Mouse (Mus musculus) heart, embryonic 10.5 days (tissue): ENCODE measurements around the gene Ntng2. TPM values are rescaled to one million over a fixed set of nuclear protein-coding genes. Genes with fewer than 3 reads are reported as not detected.

ENCODE experiments used
- DNase-seq: peaks from one replicate; pipeline ENCODE4 v3.0.0-alpha.2; 2017; ENCODE audit warnings: low spot score
- H3K27ac ChIP-seq: fragments of 300-500 bp; sonication (generic); 2 replicates; pipeline ENCODE4 v1.5.1; 2016; ENCODE audit warnings: mild to moderate bottlenecking
- H3K27me3 ChIP-seq: fragments of 300-500 bp; sonication (generic); 2 replicates; pipeline ENCODE4 v1.6.1; 2016; ENCODE audit warnings: mild to moderate bottlenecking; ENCODE audit not compliant: poor library complexity, insufficient read depth, severe bottlenecking
- H3K36me3 ChIP-seq: fragments of 300-500 bp; sonication (generic); 2 replicates; pipeline ENCODE4 v1.6.1; 2016; ENCODE audit warnings: mild to moderate bottlenecking, moderate library complexity
- H3K4me1 ChIP-seq: fragments of 300-500 bp; sonication (generic); 2 replicates; pipeline ENCODE4 v1.6.1; 2016; ENCODE audit warnings: mild to moderate bottlenecking
- H3K4me3 ChIP-seq: fragments of 300-500 bp; sonication (generic); 2 replicates; pipeline ENCODE4 v1.5.1; 2016; ENCODE audit warnings: mild to moderate bottlenecking, moderate library complexity
- H3K9me3 ChIP-seq: fragments of 300-500 bp; sonication (generic); 2 replicates; pipeline ENCODE4 v1.6.1; 2016; ENCODE audit warnings: mild to moderate bottlenecking, moderate library complexity
- WGBS: fragments of 180-500 bp; shearing (Covaris S2); methylation state at CpG from one replicate; pipeline ENCODE4 v1.1.7; 2016; 5-methylcytosine and 5-hydroxymethylcytosine counted together
- polyA plus RNA-seq: library from polyadenylated mRNA; unstranded; fragments of >200 nt; fragmentation: Nextera tagmentation; extraction: Ambion mirVana; gene quantifications from 2 replicates; pipeline ENCODE4 v1.2.1, GENCODE M21; 2016

Ntng2 gene
- polyA plus RNA-seq, 1 experiment from 2014 or later: 0.87 TPM

DNA sequence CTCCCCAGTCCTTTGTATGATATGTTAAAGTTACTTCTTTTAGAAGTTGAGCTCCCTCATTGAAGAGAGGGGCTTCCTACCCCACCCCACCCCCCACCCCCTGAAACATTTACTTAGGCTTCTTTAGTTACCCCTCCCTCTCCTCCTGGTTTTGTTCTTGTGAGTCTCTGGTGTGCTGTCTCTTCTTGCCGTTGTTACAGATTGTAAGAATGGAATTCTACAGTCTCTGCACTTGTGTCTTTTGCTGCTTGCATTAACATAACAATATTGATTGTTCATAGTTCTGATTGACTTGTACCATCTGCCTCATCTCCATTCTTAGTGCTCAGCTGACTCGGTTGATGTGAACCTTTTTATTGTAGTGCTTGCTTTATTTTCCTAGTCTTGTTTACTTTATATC lies 100.9 kb downstream of the Ntng2 start:
- no peaks in the 10 kb centered on the region for H3K9me3 ChIP-seq
- no peaks in the 10 kb centered on the region for H3K27me3 ChIP-seq
- DNase-seq: no peak
- H3K4me1 ChIP-seq: no peaks in the 10 kb centered on the region
- peaks cover 87% of the 10 kb centered on the region for H3K36me3 ChIP-seq
- no peak overlapping the region for H3K4me3 ChIP-seq
- 93% methylated on average over 2 of the region's 2 CpGs for WGBS
- no peak overlapping the region for H3K27ac ChIP-seq

Other genes starting within 250 kb of the Ntng2 start
- gene Cfap77, start 197.9 kb downstream of the Ntng2 start, polyA plus RNA-seq: 0.13 and 0.51 TPM in 2 replicates
- gene Ttf1, start 192.7 kb downstream of the Ntng2 start, polyA plus RNA-seq: 7.5 and 9.5 TPM in 2 replicates
- 10.0 and 12.5 TPM in 2 replicates for gene Setx, start 128.8 kb downstream of the Ntng2 start, polyA plus RNA-seq
- gene Med27, start 93.8 kb upstream of the Ntng2 start, polyA plus RNA-seq: 40.0 and 53.8 TPM in 2 replicates